Mouse (Mus musculus): ENCODE measurements around the gene Iqgap2. TPM values are rescaled to one million over a fixed set of nuclear protein-coding genes. Genes with fewer than 3 reads are reported as not detected.

Gene Iqgap2
- polyA plus RNA-seq, 1 experiment from 2014 or later, result 3.9 TPM

GRCm38 (mm10) chr13:95618309-95618712 lies 273.4 kb downstream of the Iqgap2 start, which contains the start of gene F2r:
Gene F2r, minus strand, starts transcription at chr13:95618487.
- Histone ChIP-seq H3K27me3 (ENCODE audit: control insufficient read depth, insufficient read depth, low read length) (no peaks in the 10 kb centered on the region), H3K36me3 (ENCODE audit: control insufficient read depth, insufficient read depth, low read length) (peaks cover 14% of the 10 kb centered on the region), H3K9ac (ENCODE audit: low read length) (peak within 1 kb of the TSS; percentile 98), H3K4me3 (ENCODE audit: control insufficient read depth in 1 of 2, insufficient read depth in 1 of 2, low read depth in 1 of 2, low read length in 2 of 2) (peak within 1 kb of the TSS; percentile 68 to 80), H3K27ac (replicated peaks in 1 of 2; ENCODE audit: control insufficient read depth in 1 of 2, insufficient read depth in 1 of 2, low read depth in 2 of 2, low read length in 2 of 2) (peak within 1 kb of the TSS; percentile 76 to 91), H3K4me2 (ENCODE audit: low read length) (peak within 1 kb of the TSS; percentile 79), H3K4me1 (ENCODE audit: control insufficient read depth in 2 of 2, insufficient read depth in 2 of 2, low read length in 2 of 2) (peaks cover 15 to 37% of the 10 kb centered on the region in 2 experiments), H3K9me3 (ENCODE audit: control insufficient read depth, low read length) (no peaks in the 10 kb centered on the region)
- WGBS, result under 1% methylated on average over 42 of the region's 42 CpGs
- ATAC-seq (ENCODE audit: insufficient number of reproducible peaks, insufficient read depth, low FRiP score, low read depth), result peak; percentile 91

GRCm38 (mm10) chr13:95617671-95618171 lies 274.0 kb downstream of the Iqgap2 start:
- peak; percentile 13; the same call in 1 of the 2 replicates for ATAC-seq (ENCODE audit: insufficient number of reproducible peaks, insufficient read depth, low FRiP score, low read depth)
- Histone ChIP-seq H3K9ac (ENCODE audit: low read length) (peak overlapping the region; percentile 98), H3K4me1 (ENCODE audit: control insufficient read depth in 2 of 2, insufficient read depth in 2 of 2, low read length in 2 of 2) (peaks cover 15 to 42% of the 10 kb centered on the region in 2 experiments), H3K27ac (replicated peaks in 1 of 2; ENCODE audit: control insufficient read depth in 1 of 2, insufficient read depth in 1 of 2, low read depth in 2 of 2, low read length in 2 of 2) (peak overlapping the region; percentile 76 to 91), H3K4me3 (ENCODE audit: control insufficient read depth in 1 of 2, insufficient read depth in 1 of 2, low read depth in 1 of 2, low read length in 2 of 2) (peak overlapping the region; percentile 68 to 80), H3K4me2 (ENCODE audit: low read length) (peak overlapping the region; percentile 79), H3K9me3 (ENCODE audit: control insufficient read depth, low read length) (no peaks in the 10 kb centered on the region), H3K27me3 (ENCODE audit: control insufficient read depth, insufficient read depth, low read length) (no peaks in the 10 kb centered on the region), H3K36me3 (ENCODE audit: control insufficient read depth, insufficient read depth, low read length) (peaks cover 18% of the 10 kb centered on the region)
- WGBS, result under 1% methylated on average over 21 of the region's 21 CpGs

GRCm38 (mm10) chr13:95617082-95617670 lies 274.5 kb downstream of the Iqgap2 start:
- Histone ChIP-seq H3K36me3 (ENCODE audit: control insufficient read depth, insufficient read depth, low read length) (peaks cover 20% of the 10 kb centered on the region), H3K27ac (replicated peaks in 1 of 2; ENCODE audit: control insufficient read depth in 1 of 2, insufficient read depth in 1 of 2, low read depth in 2 of 2, low read length in 2 of 2) (peak overlapping the region; percentile 76 to 91), H3K4me1 (ENCODE audit: control insufficient read depth in 2 of 2, insufficient read depth in 2 of 2, low read length in 2 of 2) (peaks cover 14 to 46% of the 10 kb centered on the region in 2 experiments; a peak in 3 of 4 replicates), H3K9ac (ENCODE audit: low read length) (peak overlapping the region; percentile 98), H3K27me3 (ENCODE audit: control insufficient read depth, insufficient read depth, low read length) (no peaks in the 10 kb centered on the region), H3K9me3 (ENCODE audit: control insufficient read depth, low read length) (no peaks in the 10 kb centered on the region), H3K4me3 (ENCODE audit: control insufficient read depth in 1 of 2, insufficient read depth in 1 of 2, low read depth in 1 of 2, low read length in 2 of 2) (peak overlapping the region; percentile 68 to 80), H3K4me2 (ENCODE audit: low read length) (peak overlapping the region; percentile 79)
- 4% methylated on average over 17 of the region's 17 CpGs for WGBS
- ATAC-seq (ENCODE audit: insufficient number of reproducible peaks, insufficient read depth, low FRiP score, low read depth), result no peak

- H3K27me3 ChIP-seq (ENCODE audit: control insufficient read depth, insufficient read depth, low read length), result no peaks in the 10 kb centered on the region
- no peaks in the 10 kb centered on the region for H3K9me3 ChIP-seq (ENCODE audit: control insufficient read depth, low read length)
- peaks cover 25% of the 10 kb centered on the region for H3K36me3 ChIP-seq (ENCODE audit: control insufficient read depth, insufficient read depth, low read length)
- peak overlapping the region; percentile 98 for H3K9ac ChIP-seq (ENCODE audit: low read length)
- H3K4me1 ChIP-seq (ENCODE audit: control insufficient read depth in 2 of 2, insufficient read depth in 2 of 2, low read length in 2 of 2), result peaks cover 13 to 47% of the 10 kb centered on the region in 2 experiments; a peak in 3 of 4 replicates
- 9% methylated on average over 11 of the region's 11 CpGs for WGBS
- H3K27ac ChIP-seq (replicated peaks in 1 of 2; ENCODE audit: control insufficient read depth in 1 of 2, insufficient read depth in 1 of 2, low read depth in 2 of 2, low read length in 2 of 2), result peak overlapping the region; percentile 57 to 91
- H3K4me2 ChIP-seq (ENCODE audit: low read length), result peak overlapping the region; percentile 79
- peak overlapping the region; percentile 68 to 80 for H3K4me3 ChIP-seq (ENCODE audit: control insufficient read depth in 1 of 2, insufficient read depth in 1 of 2, low read depth in 1 of 2, low read length in 2 of 2)
- no peak for ATAC-seq (ENCODE audit: insufficient number of reproducible peaks, insufficient read depth, low FRiP score, low read depth)
Observed at GRCm38 (mm10) chr13:95616512-95616911, 275.2 kb downstream of the Iqgap2 start.

- Histone ChIP-seq H3K27me3 (ENCODE audit: control insufficient read depth, insufficient read depth, low read length) (no peaks in the 10 kb centered on the region), H3K9ac (ENCODE audit: low read length) (peak overlapping the region; percentile 98), H3K4me3 (ENCODE audit: control insufficient read depth in 1 of 2, insufficient read depth in 1 of 2, low read depth in 1 of 2, low read length in 2 of 2) (peak overlapping the region; percentile 4 to 80; a peak in 2 of 4 replicates), H3K36me3 (ENCODE audit: control insufficient read depth, insufficient read depth, low read length) (peaks cover 26% of the 10 kb centered on the region), H3K9me3 (ENCODE audit: control insufficient read depth, low read length) (no peaks in the 10 kb centered on the region), H3K27ac (replicated peaks in 1 of 2; ENCODE audit: control insufficient read depth in 1 of 2, insufficient read depth in 1 of 2, low read depth in 2 of 2, low read length in 2 of 2) (peak overlapping the region in 1 of 2 experiments; percentile 19; a peak in 2 of 4 replicates), H3K4me2 (ENCODE audit: low read length) (peak overlapping the region; percentile 79), H3K4me1 (ENCODE audit: control insufficient read depth in 2 of 2, insufficient read depth in 2 of 2, low read length in 2 of 2) (peaks cover 19 to 57% of the 10 kb centered on the region in 2 experiments)
- WGBS, result 50% methylated on average over 6 of the region's 6 CpGs
- ATAC-seq (ENCODE audit: insufficient number of reproducible peaks, insufficient read depth, low FRiP score, low read depth), result no peak
Observed at GRCm38 (mm10) chr13:95614757-95615156, 277.0 kb downstream of the Iqgap2 start.

- no peak overlapping the region for H3K9ac ChIP-seq (ENCODE audit: low read length)
- H3K4me2 ChIP-seq (ENCODE audit: low read length), result no peak overlapping the region
- H3K36me3 ChIP-seq (ENCODE audit: control insufficient read depth, insufficient read depth, low read length), result peaks cover 38% of the 10 kb centered on the region
- no peak overlapping the region for H3K4me3 ChIP-seq (ENCODE audit: control insufficient read depth in 1 of 2, insufficient read depth in 1 of 2, low read depth in 1 of 2, low read length in 2 of 2)
- H3K27me3 ChIP-seq (ENCODE audit: control insufficient read depth, insufficient read depth, low read length), result no peaks in the 10 kb centered on the region
- H3K9me3 ChIP-seq (ENCODE audit: control insufficient read depth, low read length), result peaks cover 6% of the 10 kb centered on the region; the same call in 1 of the 2 replicates
- peaks cover 17 to 72% of the 10 kb centered on the region in 2 experiments for H3K4me1 ChIP-seq (ENCODE audit: control insufficient read depth in 2 of 2, insufficient read depth in 2 of 2, low read length in 2 of 2)
- 72% methylated on average over 10 of the region's 10 CpGs for WGBS
- H3K27ac ChIP-seq (replicated peaks in 1 of 2; ENCODE audit: control insufficient read depth in 1 of 2, insufficient read depth in 1 of 2, low read depth in 2 of 2, low read length in 2 of 2), result no peak overlapping the region
- ATAC-seq (ENCODE audit: insufficient number of reproducible peaks, insufficient read depth, low FRiP score, low read depth), result no peak
Observed at GRCm38 (mm10) chr13:95612243-95612642, 279.5 kb downstream of the Iqgap2 start.

GRCm38 (mm10) chr13:95611752-95612151 lies 280.0 kb downstream of the Iqgap2 start:
- no peak overlapping the region for H3K9ac ChIP-seq (ENCODE audit: low read length)
- no peak overlapping the region for H3K4me3 ChIP-seq (ENCODE audit: control insufficient read depth in 1 of 2, insufficient read depth in 1 of 2, low read depth in 1 of 2, low read length in 2 of 2)
- peaks cover 38% of the 10 kb centered on the region for H3K36me3 ChIP-seq (ENCODE audit: control insufficient read depth, insufficient read depth, low read length)
- peaks cover 21 to 75% of the 10 kb centered on the region in 2 experiments for H3K4me1 ChIP-seq (ENCODE audit: control insufficient read depth in 2 of 2, insufficient read depth in 2 of 2, low read length in 2 of 2)
- peak overlapping the region in 1 of 2 experiments; percentile 73; a peak in 1 of 4 replicates for H3K27ac ChIP-seq (replicated peaks in 1 of 2; ENCODE audit: control insufficient read depth in 1 of 2, insufficient read depth in 1 of 2, low read depth in 2 of 2, low read length in 2 of 2)
- H3K9me3 ChIP-seq (ENCODE audit: control insufficient read depth, low read length), result peaks cover 6% of the 10 kb centered on the region; the same call in 1 of the 2 replicates
- 70% methylated on average over 4 of the region's 4 CpGs for WGBS
- no peak overlapping the region; the same call in 1 of the 2 replicates for H3K4me2 ChIP-seq (ENCODE audit: low read length)
- ATAC-seq (ENCODE audit: insufficient number of reproducible peaks, insufficient read depth, low FRiP score, low read depth), result no peak
- H3K27me3 ChIP-seq (ENCODE audit: control insufficient read depth, insufficient read depth, low read length), result no peaks in the 10 kb centered on the region
